Mouse (Mus musculus) cortical plate, adult 2 months (tissue): ENCODE measurements around the gene Prl7a1. TPM values are rescaled to one million over a fixed set of nuclear protein-coding genes. Genes with fewer than 3 reads are reported as not detected.

Experiments used
- H3K27ac ChIP-seq: fragments of 200-500 bp; 2 replicates; pipeline ENCODE4 v1.5.1; 2012; ENCODE audit warnings: low read length, control low read depth, inconsistent platforms; ENCODE audit not compliant: insufficient read depth
- H3K4me1 ChIP-seq: fragments of 200-500 bp; 2 replicates; pipeline ENCODE4 v1.6.1; 2011; ENCODE audit warnings: low read length; ENCODE audit not compliant: control insufficient read depth, insufficient read depth
- H3K4me3 ChIP-seq: fragments of 200-500 bp; 2 replicates; pipeline ENCODE4 v1.5.1; 2011; ENCODE audit warnings: mild to moderate bottlenecking, low read length, control low read depth; ENCODE audit not compliant: insufficient read depth
- CTCF ChIP-seq: fragments of 200-500 bp; IDR thresholded peaks from 2 replicates; pipeline ENCODE4 v1.5.1; 2011; ENCODE audit warnings: mild to moderate bottlenecking, control low read depth, low read length; ENCODE audit not compliant: insufficient read depth; ENCODE audit errors: extremely low read depth
- POLR2A ChIP-seq: fragments of 200-500 bp; IDR thresholded peaks from 2 replicates; pipeline ENCODE4 v1.6.1; 2011; ENCODE audit warnings: mild to moderate bottlenecking, low read length, control low read depth; ENCODE audit not compliant: insufficient read depth; ENCODE audit errors: extremely low read depth
- polyA plus RNA-seq: library from polyadenylated mRNA; depleted of rRNA; stranded (reverse); fragments of >200 nt; gene quantifications from 2 replicates; pipeline ENCODE4 v1.2.3, GENCODE M21; 2012; rRNA removed

Gene Prl7a1
- polyA plus RNA-seq = not detected in 2 replicates

- no peaks in the 10 kb centered on the region for H3K4me1 ChIP-seq
- H3K27ac ChIP-seq = no peak within 1 kb of the TSS
- H3K4me3 ChIP-seq = no peak within 1 kb of the TSS
- TF ChIP-seq CTCF (no peak), POLR2A (no peak)
Measured at GRCm38 (mm10) chr13:27642393-27642792, at the start of gene Prl7a1. TSS of gene Prl7a1 (minus strand) at chr13:27642493.

DNA sequence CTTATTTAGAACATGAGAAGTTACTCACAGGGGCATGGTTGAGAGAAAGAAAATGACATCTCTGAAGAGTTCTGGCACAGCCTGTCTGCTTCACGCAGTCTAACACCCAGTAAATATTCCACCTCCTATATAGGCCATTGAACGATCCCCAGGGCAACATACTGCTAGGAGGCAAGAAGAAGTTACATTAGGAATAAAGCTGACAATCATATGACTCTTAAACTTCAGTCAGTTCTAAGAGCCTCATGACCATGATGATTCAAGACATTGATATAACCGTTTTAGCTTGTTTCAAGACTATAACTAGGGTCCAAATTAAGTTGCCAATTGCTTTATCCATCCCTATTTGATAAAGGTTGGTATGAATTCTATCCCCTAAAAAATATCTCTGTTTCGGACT is 25.6 kb upstream of the Prl7a1 start, which contains the start of gene Prl7a2:
Gene Prl7a2 (minus strand): TSS at position 101 of the 400 bp plus-strand sequence.
- Histone ChIP-seq H3K4me3 (no peak within 1 kb of the TSS), H3K27ac (no peak within 1 kb of the TSS), H3K4me1 (no peaks in the 10 kb centered on the region)
- TF ChIP-seq POLR2A = no peak
- TF ChIP-seq CTCF = no peak

DNA sequence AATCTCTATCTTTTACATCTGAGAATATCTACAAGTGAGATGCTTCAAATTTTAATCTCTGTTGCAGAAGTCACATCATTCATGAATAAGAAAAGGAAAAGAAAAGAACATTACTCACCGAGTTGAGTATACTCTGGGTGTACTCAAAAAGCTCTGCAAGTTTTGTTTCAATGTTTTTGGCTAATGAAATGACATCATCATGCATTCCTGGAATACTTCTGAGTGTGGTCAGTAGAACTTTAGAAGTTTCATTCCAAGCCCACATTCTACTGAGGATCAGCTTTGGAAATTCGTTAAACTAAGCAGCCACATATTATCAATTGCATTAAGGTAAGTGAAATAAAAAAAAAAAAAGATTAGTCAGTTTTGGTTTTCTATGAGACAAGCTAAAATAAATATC is 18.5 kb upstream of the Prl7a1 start:
- Histone ChIP-seq H3K4me1 (no peaks in the 10 kb centered on the region), H3K27ac (no peak overlapping the region), H3K4me3 (no peak overlapping the region)
- TF ChIP-seq CTCF = no peak
- no peak for TF ChIP-seq POLR2A

DNA sequence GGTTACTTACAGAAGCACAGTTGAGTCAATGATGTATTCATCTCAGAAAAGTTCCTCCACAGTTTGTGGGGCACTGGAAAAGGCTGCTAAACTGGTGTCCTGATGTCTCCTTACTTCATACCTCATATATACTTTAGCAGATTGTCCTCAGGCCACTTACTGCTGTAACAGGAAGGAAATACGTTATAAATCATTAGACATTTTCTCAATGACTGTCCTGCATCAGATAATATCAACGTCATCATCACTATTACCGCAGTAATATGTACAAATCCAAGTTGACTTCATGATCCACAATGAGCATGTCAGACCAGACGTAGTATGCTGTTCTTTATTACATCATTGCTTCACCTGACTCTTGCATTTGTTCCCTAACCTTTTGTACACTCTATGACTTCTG is 31.8 kb downstream of the Prl7a1 start, which contains the start of gene Prl7b1:
Gene Prl7b1 (minus strand): TSS at position 101 of the 400 bp plus-strand sequence.
- no peaks in the 10 kb centered on the region for H3K4me1 ChIP-seq
- no peak within 1 kb of the TSS for H3K27ac ChIP-seq
- TF ChIP-seq POLR2A (no peak), CTCF (no peak)
- no peak within 1 kb of the TSS for H3K4me3 ChIP-seq

Other genes starting within 250 kb of the Prl7a1 start
- not detected in 2 replicates for gene Prl8a6, start 203.8 kb downstream of the Prl7a1 start, polyA plus RNA-seq
- not detected in 2 replicates for gene Prl8a8, start 129.3 kb downstream of the Prl7a1 start, polyA plus RNA-seq
- not detected in 2 replicates for gene Prl8a9, start 77.9 kb downstream of the Prl7a1 start, polyA plus RNA-seq
- gene Prl8a1, start 60.3 kb downstream of the Prl7a1 start, polyA plus RNA-seq = not detected in 2 replicates
- gene Prl7b1, start 31.9 kb downstream of the Prl7a1 start, polyA plus RNA-seq = not detected in 2 replicates
- 0.08 TPM in 1 of 2 replicates, not detected in the other for gene Prl7a2, start 25.5 kb upstream of the Prl7a1 start, polyA plus RNA-seq
- gene Prl7d1, start 74.2 kb upstream of the Prl7a1 start, polyA plus RNA-seq = not detected in 2 replicates
- gene Prl7c1, start 138.3 kb upstream of the Prl7a1 start, polyA plus RNA-seq = not detected in 2 replicates
- gene Prl2a1, start 159.2 kb upstream of the Prl7a1 start, polyA plus RNA-seq = not detected in 2 replicates
- gene Prl2c1, start 206.8 kb upstream of the Prl7a1 start, polyA plus RNA-seq = not detected in 2 replicates